Mouse (Mus musculus) spleen, adult 2 months (tissue): Measurements from ENCODE around the gene Bpifb3.

Experiments used
- CTCF ChIP-seq: fragments of 200-500 bp; IDR thresholded peaks from 2 replicates; pipeline ENCODE4 v1.5.1; 2011; ENCODE audit warnings: mild to moderate bottlenecking, inconsistent platforms; ENCODE audit not compliant: insufficient read depth, insufficient read length, insufficient replicate concordance; ENCODE audit errors: extremely low read depth
- POLR2A ChIP-seq: fragments of 200-500 bp; IDR thresholded peaks from 2 replicates; pipeline ENCODE4 v1.6.1; 2011; ENCODE audit warnings: low read depth, low read length, inconsistent platforms

GRCm38 (mm10) chr2:153952897-153953296 is 34.9 kb downstream of the Bpifb3 start:
- no peak for TF ChIP-seq CTCF
- no peak for TF ChIP-seq POLR2A
